7 mouse cellular contexts compared by ENCODE assay signal in the genomic region with DNA sequence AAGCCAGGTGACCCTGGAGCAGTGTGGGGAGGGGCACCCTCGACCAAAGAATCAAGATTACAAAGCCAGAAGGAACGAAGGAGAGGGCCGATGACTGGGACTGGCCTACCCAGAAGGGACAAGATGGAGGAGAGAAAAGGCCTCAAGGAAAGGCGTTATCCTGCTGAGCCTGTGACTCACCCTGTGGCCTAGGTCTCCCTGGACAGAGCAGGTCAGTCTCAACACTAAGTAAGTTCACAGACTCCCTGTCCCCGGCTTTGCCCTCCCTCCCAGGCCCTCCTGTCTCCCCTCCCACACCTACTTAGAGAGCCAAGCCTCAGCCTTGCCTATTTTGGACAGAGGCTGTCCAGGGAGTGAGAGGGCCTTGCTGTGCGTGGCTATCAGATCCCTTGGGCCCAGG. TPM values are rescaled to one million over a fixed set of nuclear protein-coding genes. Genes with fewer than 3 reads are reported as not detected.
DNase-seq lines count a peak whose midpoint lies in the region; ATAC-seq and TF ChIP-seq lines count a peak whose summit lies in the region.

A gene (plus strand): TSS at position 79 of the 400 bp plus-strand sequence.

- H3K9me3 ChIP-seq in E14TG2a.4 (ENCODE audit: low read length), result no peaks in the 10 kb centered on the region; the same call in 1 of the 2 replicates
- no peaks in the 10 kb centered on the region for H3K9me3 ChIP-seq in forebrain, embryonic 13.5 days (replicated peaks)
- H3K9me3 ChIP-seq in liver, embryonic 11.5 days (ENCODE audit: control insufficient read depth, low read length), result no peaks in the 10 kb centered on the region
- no peaks in the 10 kb centered on the region for H3K9me3 ChIP-seq in stomach, embryonic 16.5 days (replicated peaks; ENCODE audit: control insufficient read depth, low read length)

- no peaks in the 10 kb centered on the region for H3K36me3 ChIP-seq in E14TG2a.4 (ENCODE audit: insufficient read depth, low read length)
- no peaks in the 10 kb centered on the region for H3K36me3 ChIP-seq in forebrain, embryonic 13.5 days (ENCODE audit: poor library complexity, severe bottlenecking)
- H3K36me3 ChIP-seq in liver, embryonic 11.5 days (ENCODE audit: control insufficient read depth, insufficient read depth, low read length), result no peaks in the 10 kb centered on the region
- no peaks in the 10 kb centered on the region for H3K36me3 ChIP-seq in stomach, embryonic 16.5 days (ENCODE audit: control insufficient read depth, insufficient read depth, low read length)

- no peak for TF ChIP-seq CTCF in E14TG2a.4 (conservative IDR thresholded peaks at IDR 0.05; ENCODE audit: low read length)

- H3K4me1 ChIP-seq in E14TG2a.4 (replicated peaks; ENCODE audit: low read depth, low read length), result peaks cover 44% of the 10 kb centered on the region
- no peaks in the 10 kb centered on the region; the same call in 1 of the 2 replicates for H3K4me1 ChIP-seq in forebrain, embryonic 13.5 days
- peaks cover 19% of the 10 kb centered on the region; the same call in 1 of the 2 replicates for H3K4me1 ChIP-seq in liver, embryonic 11.5 days (replicated peaks; ENCODE audit: control insufficient read depth, insufficient read depth, low read length)
- no peaks in the 10 kb centered on the region for H3K4me1 ChIP-seq in stomach, embryonic 16.5 days (ENCODE audit: control insufficient read depth, insufficient read depth, low read length)

- no peak within 1 kb of the TSS for H3K4me2 ChIP-seq in forebrain, embryonic 13.5 days
- H3K4me2 ChIP-seq in liver, embryonic 11.5 days, result no peak within 1 kb of the TSS
- no peak within 1 kb of the TSS for H3K4me2 ChIP-seq in stomach, embryonic 16.5 days (ENCODE audit: low read depth, low read length)

- DNase-seq in 416B (ENCODE audit: low read depth), result peak; percentile 81
- DNase-seq in liver, embryonic 11.5 days (ENCODE audit: low spot score), result no peak
- DNase-seq in ovary, postnatal 14 days (ENCODE audit: low spot score), result no peak

- H3K27me3 ChIP-seq in E14TG2a.4 (ENCODE audit: insufficient read depth, low read length), result no peaks in the 10 kb centered on the region
- no peaks in the 10 kb centered on the region for H3K27me3 ChIP-seq in forebrain, embryonic 13.5 days
- H3K27me3 ChIP-seq in liver, embryonic 11.5 days (replicated peaks; ENCODE audit: control insufficient read depth, insufficient read depth, low read length), result no peaks in the 10 kb centered on the region
- H3K27me3 ChIP-seq in stomach, embryonic 16.5 days (ENCODE audit: control insufficient read depth, insufficient read depth, low read length), result no peaks in the 10 kb centered on the region

- no peak within 1 kb of the TSS for H3K9ac ChIP-seq in forebrain, embryonic 13.5 days
- no peak within 1 kb of the TSS for H3K9ac ChIP-seq in liver, embryonic 11.5 days (ENCODE audit: low read depth, low read length)
- 0 out of 2 replicates have a peak within 1 kb of the TSS, but pooled peaks have one; percentile 2 for H3K9ac ChIP-seq in stomach, embryonic 16.5 days (ENCODE audit: low read length)

- no peak within 1 kb of the TSS for H3K27ac ChIP-seq in forebrain, embryonic 13.5 days
- H3K27ac ChIP-seq in liver, embryonic 11.5 days (ENCODE audit: low read depth, low read length), result no peak within 1 kb of the TSS
- no peak within 1 kb of the TSS for H3K27ac ChIP-seq in stomach, embryonic 16.5 days (ENCODE audit: low read length)

- peak; percentile 48; the same call in 1 of the 2 replicates for ATAC-seq in forebrain, embryonic 13.5 days
- ATAC-seq in hematopoietic stem cell, adult 5-6 weeks (replicated peaks in 1 of 2; ENCODE audit: insufficient read depth in 1 of 2, low FRiP score in 2 of 2, low TSS enrichment in 1 of 2, low read depth in 1 of 2, poor library complexity in 2 of 2, severe bottlenecking in 2 of 2), result no peak; a peak in 1 of 4 replicates
- no peak for ATAC-seq in liver, embryonic 11.5 days (replicated peaks; ENCODE audit: low FRiP score)
- peak; percentile 23; the same call in 1 of the 2 replicates for ATAC-seq in stomach, embryonic 16.5 days (ENCODE audit: insufficient read depth, low FRiP score)

- WGBS in forebrain, embryonic 13.5 days, result 74% methylated on average over 6 of the region's 6 CpGs
- WGBS in liver, embryonic 11.5 days, result 53% methylated on average over 6 of the region's 6 CpGs
- 64% methylated on average over 6 of the region's 6 CpGs for WGBS in stomach, embryonic 16.5 days

- H3K4me3 ChIP-seq in E14TG2a.4 (replicated peaks; ENCODE audit: low read length), result peak within 1 kb of the TSS; percentile 30
- no peak within 1 kb of the TSS for H3K4me3 ChIP-seq in forebrain, embryonic 13.5 days
- H3K4me3 ChIP-seq in liver, embryonic 11.5 days (ENCODE audit: low read depth, low read length), result no peak within 1 kb of the TSS
- no peak within 1 kb of the TSS for H3K4me3 ChIP-seq in stomach, embryonic 16.5 days (replicated peaks; ENCODE audit: low read length)

RNA-seq across cellular contexts. Expression of the gene that starts here (rescaled TPM):
- polyA plus RNA-seq in forebrain, embryonic 13.5 days (2015; fragmentation: Nextera tagmentation; extraction: Ambion mirVana), result 19.8 and 21.7 TPM in 2 replicates
- total RNA-seq in hematopoietic stem cell, adult 5-6 weeks (2017), result 148 and 162 TPM in 2 replicates
- polyA plus RNA-seq in liver, embryonic 11.5 days (2014; fragmentation: Nextera tagmentation; extraction: Ambion mirVana), result 65.6 and 71.8 TPM in 2 replicates
- 229 and 245 TPM in 2 replicates for polyA plus RNA-seq in stomach, embryonic 16.5 days (2015; fragmentation: Nextera tagmentation; extraction: Ambion mirVana)

Comparison
In these comparisons a context has a peak if more than half of its experiments do, and no peak if none do; other contexts are left out.
1. ATAC-seq: peak in forebrain, embryonic 13.5 days (single experiment) and stomach, embryonic 16.5 days (single experiment); none in hematopoietic stem cell, adult 5-6 weeks (0 of 2) and liver, embryonic 11.5 days (single experiment).